Mouse (Mus musculus) heart, embryonic 11.5 days (tissue): Measurements from ENCODE around the gene Ccnjl. TPM values are rescaled to one million over a fixed set of nuclear protein-coding genes. Genes with fewer than 3 reads are reported as not detected.

Source experiments
- ATAC-seq: fragments of 200-750 bp; cut with Nextera tagmentation; replicated peaks from 2 replicates; pipeline ENCODE4 v1.8.0; 2017; ENCODE audit warnings: moderate library complexity; ENCODE audit not compliant: insufficient number of reproducible peaks, low FRiP score, low TSS enrichment
- H3K27ac ChIP-seq: fragments of 300-500 bp; sonication (generic); 2 replicates; pipeline ENCODE4 v1.5.1; 2014; ENCODE audit warnings: mild to moderate bottlenecking, low read depth, low read length
- H3K27me3 ChIP-seq: fragments of 300-500 bp; sonication (generic); 2 replicates; pipeline ENCODE4 v1.6.1; 2014; ENCODE audit warnings: mild to moderate bottlenecking, low read length, mixed read lengths; ENCODE audit not compliant: control insufficient read depth, insufficient read depth
- H3K36me3 ChIP-seq: fragments of 300-500 bp; sonication (generic); 2 replicates; pipeline ENCODE4 v1.6.1; 2014; ENCODE audit warnings: mild to moderate bottlenecking, low read length, moderate library complexity, mixed read lengths; ENCODE audit not compliant: control insufficient read depth, insufficient read depth
- H3K4me1 ChIP-seq: fragments of 300-500 bp; sonication (generic); 2 replicates; pipeline ENCODE4 v1.6.1; 2014; ENCODE audit warnings: low read length; ENCODE audit not compliant: control insufficient read depth, insufficient read depth
- H3K4me2 ChIP-seq: fragments of 300-500 bp; sonication (generic); 2 replicates; pipeline ENCODE4 v1.6.1; 2014; ENCODE audit warnings: mild to moderate bottlenecking, moderate library complexity
- H3K4me3 ChIP-seq: fragments of 300-500 bp; sonication (generic); 2 replicates; pipeline ENCODE4 v1.5.1; 2014; ENCODE audit warnings: low read depth, low read length
- H3K9ac ChIP-seq: fragments of 300-500 bp; sonication (generic); 2 replicates; pipeline ENCODE4 v1.6.1; 2014; ENCODE audit warnings: mild to moderate bottlenecking, low read depth, low read length, moderate library complexity
- H3K9me3 ChIP-seq: fragments of 300-500 bp; sonication (generic); replicated peaks from 2 replicates; pipeline ENCODE4 v1.6.1; 2016; ENCODE audit warnings: low read length; ENCODE audit not compliant: control insufficient read depth
- WGBS: fragments of 180-500 bp; shearing (Covaris S2); extraction: QIAGEN DNeasy Blood & Tissue Kit; methylation state at CpG from one replicate; pipeline ENCODE4 v1.1.7; 2014; ENCODE audit not compliant: insufficient replicate concordance; 5-methylcytosine and 5-hydroxymethylcytosine counted together
- polyA plus RNA-seq: library from polyadenylated mRNA; unstranded; fragments of >200 nt; fragmentation: Nextera tagmentation; extraction: Ambion mirVana; gene quantifications from 2 replicates; pipeline ENCODE4 v1.2.1, GENCODE M21; 2014

Ccnjl gene
- polyA plus RNA-seq, 1 experiment from 2014 or later, result 25.1 TPM

- no peak for ATAC-seq
- H3K27ac ChIP-seq, result peak overlapping the region; percentile 60; the same call in 1 of the 2 replicates
Observed at GRCm38 (mm10) chr11:43539863-43540262, 11.3 kb downstream of the Ccnjl start.

GRCm38 (mm10) chr11:43543711-43544466, 15.3 kb downstream of the Ccnjl start:
- H3K36me3 ChIP-seq, result no peaks in the 10 kb centered on the region
- no peak for ATAC-seq
- no peaks in the 10 kb centered on the region for H3K9me3 ChIP-seq
- H3K27me3 ChIP-seq, result no peaks in the 10 kb centered on the region
- H3K9ac ChIP-seq, result no peak overlapping the region
- 48% methylated on average over 15 of the region's 15 CpGs for WGBS
- H3K4me2 ChIP-seq, result no peak overlapping the region
- peaks cover 68% of the 10 kb centered on the region for H3K4me1 ChIP-seq
- H3K4me3 ChIP-seq, result no peak overlapping the region
- H3K27ac ChIP-seq, result 0 out of 2 replicates have a peak overlapping the region, but pooled peaks have one; percentile 36

More at GRCm38 (mm10) chr11:43539863-43540262, 11.3 kb downstream of the Ccnjl start:
- Histone ChIP-seq H3K36me3 (peaks cover 6% of the 10 kb centered on the region; the same call in 1 of the 2 replicates), H3K4me3 (no peak overlapping the region), H3K4me1 (peaks cover 49% of the 10 kb centered on the region), H3K4me2 (peak overlapping the region; percentile 38), H3K27me3 (no peaks in the 10 kb centered on the region), H3K9me3 (no peaks in the 10 kb centered on the region), H3K9ac (0 out of 2 replicates have a peak overlapping the region, but pooled peaks have one; percentile 34)
- 13% methylated on average over 6 of the region's 6 CpGs for WGBS

- Histone ChIP-seq H3K36me3 (no peaks in the 10 kb centered on the region), H3K4me2 (no peak overlapping the region), H3K9ac (no peak overlapping the region), H3K27ac (no peak overlapping the region), H3K4me1 (peaks cover 68% of the 10 kb centered on the region), H3K27me3 (no peaks in the 10 kb centered on the region), H3K9me3 (no peaks in the 10 kb centered on the region), H3K4me3 (no peak overlapping the region)
- 58% methylated on average over 7 of the region's 7 CpGs for WGBS
- no peak for ATAC-seq
Observed at GRCm38 (mm10) chr11:43544819-43545218, 16.2 kb downstream of the Ccnjl start.

- Histone ChIP-seq H3K9me3 (no peaks in the 10 kb centered on the region), H3K4me1 (peaks cover 74% of the 10 kb centered on the region), H3K27me3 (no peaks in the 10 kb centered on the region), H3K4me3 (no peak overlapping the region), H3K27ac (peak overlapping the region; percentile 46; the same call in 1 of the 2 replicates), H3K36me3 (no peaks in the 10 kb centered on the region), H3K9ac (peak overlapping the region; percentile 16; the same call in 1 of the 2 replicates), H3K4me2 (no peak overlapping the region)
- ATAC-seq, result no peak
- 47% methylated on average over 16 of the region's 16 CpGs for WGBS
Observed at GRCm38 (mm10) chr11:43545873-43546475, 17.4 kb downstream of the Ccnjl start.

GRCm38 (mm10) chr11:43546678-43547077, 18.1 kb downstream of the Ccnjl start:
- Histone ChIP-seq H3K9me3 (no peaks in the 10 kb centered on the region), H3K36me3 (no peaks in the 10 kb centered on the region), H3K4me1 (peaks cover 75% of the 10 kb centered on the region), H3K4me3 (no peak overlapping the region), H3K27ac (no peak overlapping the region), H3K27me3 (no peaks in the 10 kb centered on the region), H3K4me2 (no peak overlapping the region), H3K9ac (no peak overlapping the region)
- ATAC-seq, result no peak
- 67% methylated on average over 4 of the region's 4 CpGs for WGBS

- H3K9ac ChIP-seq, result peak overlapping the region; percentile 56; the same call in 1 of the 2 replicates
- H3K36me3 ChIP-seq, result no peaks in the 10 kb centered on the region
- WGBS, result 10% methylated on average over 7 of the region's 7 CpGs
- no peak overlapping the region for H3K4me3 ChIP-seq
- no peaks in the 10 kb centered on the region for H3K9me3 ChIP-seq
- ATAC-seq, result peak; percentile 53; the same call in 1 of the 2 replicates
- H3K27ac ChIP-seq, result peak overlapping the region; percentile 97
- H3K4me1 ChIP-seq, result peaks cover 74% of the 10 kb centered on the region
- H3K27me3 ChIP-seq, result no peaks in the 10 kb centered on the region
- H3K4me2 ChIP-seq, result peak overlapping the region; percentile 43
Observed at GRCm38 (mm10) chr11:43548148-43548547, 19.6 kb downstream of the Ccnjl start.

- H3K4me1 ChIP-seq, result peaks cover 68% of the 10 kb centered on the region
- H3K4me2 ChIP-seq, result peak overlapping the region; percentile 43
- H3K9ac ChIP-seq, result peak overlapping the region; percentile 56; the same call in 1 of the 2 replicates
- no peak for ATAC-seq
- peak overlapping the region; percentile 97 for H3K27ac ChIP-seq
- no peaks in the 10 kb centered on the region for H3K9me3 ChIP-seq
- H3K36me3 ChIP-seq, result no peaks in the 10 kb centered on the region
- WGBS, result 30% methylated on average over 12 of the region's 12 CpGs
- no peak overlapping the region for H3K4me3 ChIP-seq
- H3K27me3 ChIP-seq, result no peaks in the 10 kb centered on the region
Observed at GRCm38 (mm10) chr11:43548657-43549435, 20.3 kb downstream of the Ccnjl start.

GRCm38 (mm10) chr11:43549701-43550100, 21.1 kb downstream of the Ccnjl start:
- no peak overlapping the region for H3K4me3 ChIP-seq
- no peaks in the 10 kb centered on the region for H3K27me3 ChIP-seq
- H3K9ac ChIP-seq, result no peak overlapping the region; the same call in 1 of the 2 replicates
- WGBS, result 37% methylated on average over 11 of the region's 11 CpGs
- H3K9me3 ChIP-seq, result no peaks in the 10 kb centered on the region
- H3K36me3 ChIP-seq, result no peaks in the 10 kb centered on the region
- H3K4me2 ChIP-seq, result no peak overlapping the region
- peaks cover 68% of the 10 kb centered on the region for H3K4me1 ChIP-seq
- peak overlapping the region; percentile 97 for H3K27ac ChIP-seq
- ATAC-seq, result no peak
